Mouse (Mus musculus) liver, postnatal 0 days (tissue): ENCODE measurements around the gene Avpi1. TPM values are rescaled to one million over a fixed set of nuclear protein-coding genes. Genes with fewer than 3 reads are reported as not detected.
A peak's percentile ranks its signal among the peaks of the same experiment; 100 is the strongest.

Source experiments
- ATAC-seq: fragments of 200-750 bp; cut with Nextera tagmentation; 2 replicates; pipeline ENCODE4 v1.8.0; 2017; ENCODE audit warnings: mild to moderate bottlenecking, moderate library complexity
- DNase-seq: peaks from one replicate; pipeline ENCODE4 v3.0.0-alpha.2; 2016
- H3K27ac ChIP-seq: fragments of 300-500 bp; sonication (generic); 2 replicates; pipeline ENCODE4 v1.5.1; 2014; ENCODE audit warnings: antibody characterized with exemption, moderate library complexity, mild to moderate bottlenecking, low read depth
- H3K27me3 ChIP-seq: fragments of 300-500 bp; sonication (generic); 2 replicates; pipeline ENCODE4 v1.6.1; 2014; ENCODE audit warnings: low read length, control low read depth, mixed read lengths; ENCODE audit not compliant: insufficient read depth
- H3K36me3 ChIP-seq: fragments of 300-500 bp; sonication (generic); replicated peaks from 2 replicates; pipeline ENCODE4 v1.6.1; 2014; ENCODE audit warnings: mild to moderate bottlenecking, control low read depth, low read length, moderate library complexity, mixed read lengths; ENCODE audit not compliant: insufficient read depth
- H3K4me1 ChIP-seq: fragments of 300-500 bp; sonication (generic); 2 replicates; pipeline ENCODE4 v1.6.1; 2014; ENCODE audit warnings: antibody characterized with exemption, mild to moderate bottlenecking, control low read depth; ENCODE audit not compliant: insufficient read depth
- H3K4me2 ChIP-seq: fragments of 300-500 bp; sonication (generic); 2 replicates; pipeline ENCODE4 v1.6.1; 2014; ENCODE audit warnings: low read depth, mild to moderate bottlenecking, low read length, moderate library complexity, mixed read lengths
- H3K4me3 ChIP-seq: fragments of 300-500 bp; sonication (generic); 2 replicates; pipeline ENCODE4 v1.5.1; 2014; ENCODE audit warnings: low read depth, low read length
- H3K9ac ChIP-seq: fragments of 300-500 bp; sonication (generic); replicated peaks from 2 replicates; pipeline ENCODE4 v1.6.1; 2014; ENCODE audit warnings: mild to moderate bottlenecking, moderate library complexity
- H3K9me3 ChIP-seq: fragments of 300-500 bp; sonication (generic); 2 replicates; pipeline ENCODE4 v1.6.1; 2016; ENCODE audit warnings: mild to moderate bottlenecking, control low read depth, low read length, mixed read lengths
- CTCF ChIP-seq: sonication (generic); IDR thresholded peaks from 2 replicates; pipeline ENCODE4 v1.5.1; 2016; ENCODE audit warnings: antibody characterized with exemption, low read depth
- EP300 ChIP-seq: IDR thresholded peaks from 2 replicates; pipeline ENCODE4 v1.6.1; 2016; ENCODE audit warnings: antibody characterized with exemption, low read depth, mild to moderate bottlenecking
- WGBS: fragments of 180-500 bp; shearing (Covaris S2); extraction: QIAGEN DNeasy Blood & Tissue Kit; methylation state at CpG from one replicate; pipeline ENCODE4 v1.1.7; 2014; ENCODE audit not compliant: insufficient replicate concordance; 5-methylcytosine and 5-hydroxymethylcytosine counted together
- polyA plus RNA-seq: library from polyadenylated mRNA; unstranded; fragments of >200 nt; fragmentation: Nextera tagmentation; extraction: Ambion mirVana; gene quantifications from 2 replicates; pipeline ENCODE4 v1.2.1, GENCODE M21; 2015

The Avpi1 gene
- polyA plus RNA-seq, 1 experiment from 2014 or later = 50.0 TPM

DNA sequence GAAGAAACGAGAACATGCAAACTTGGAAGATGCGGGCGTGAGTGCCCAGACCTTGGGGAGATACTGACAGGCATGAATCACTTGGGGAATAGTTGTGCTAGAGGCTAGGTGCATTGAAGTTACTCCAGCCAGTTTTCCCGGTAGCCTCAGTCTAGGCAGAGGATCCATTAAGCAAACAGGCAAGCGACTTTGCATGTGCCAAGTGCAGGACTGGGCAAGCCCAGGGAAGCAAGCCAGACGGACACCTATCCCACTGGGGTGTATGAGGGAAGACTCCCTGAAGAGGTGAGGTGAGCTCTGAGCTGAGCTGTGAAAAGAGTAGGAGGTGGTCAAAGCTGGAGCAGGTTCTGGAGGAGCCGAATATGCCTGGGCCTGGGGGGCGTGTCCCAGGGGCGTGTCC, 38.6 kb upstream of the Avpi1 start:
- no peak overlapping the region for H3K27ac ChIP-seq
- peak; percentile 10 for DNase-seq
- H3K4me1 ChIP-seq = peaks cover 23% of the 10 kb centered on the region
- no peak overlapping the region for H3K4me3 ChIP-seq
- ATAC-seq = no peak
- 67% methylated on average over 9 of the region's 9 CpGs for WGBS
- no peak overlapping the region for H3K9ac ChIP-seq
- no peak for TF ChIP-seq CTCF
- no peaks in the 10 kb centered on the region for H3K9me3 ChIP-seq
- H3K4me2 ChIP-seq = no peak overlapping the region
- H3K27me3 ChIP-seq = 0 out of 2 replicates have a peak, but pooled peaks cover 4% of the 10 kb centered on the region
- H3K36me3 ChIP-seq = no peaks in the 10 kb centered on the region

GRCm38 (mm10) chr19:42166766-42167165, 37.9 kb upstream of the Avpi1 start:
- H3K4me3 ChIP-seq = no peak overlapping the region
- no peak overlapping the region for H3K4me2 ChIP-seq
- WGBS = 49% methylated on average over 3 of the region's 3 CpGs
- TF ChIP-seq CTCF = no peak
- TF ChIP-seq EP300 = no peak
- no peak for ATAC-seq
- DNase-seq = no peak
- no peaks in the 10 kb centered on the region for H3K36me3 ChIP-seq
- no peak overlapping the region for H3K27ac ChIP-seq
- no peak overlapping the region for H3K9ac ChIP-seq
- H3K4me1 ChIP-seq = peaks cover 21% of the 10 kb centered on the region
- 0 out of 2 replicates have a peak, but pooled peaks cover 4% of the 10 kb centered on the region for H3K27me3 ChIP-seq
- H3K9me3 ChIP-seq = no peaks in the 10 kb centered on the region

- WGBS = 2% methylated on average over 12 of the region's 12 CpGs
- Histone ChIP-seq H3K4me1 (peaks cover 15% of the 10 kb centered on the region), H3K36me3 (no peaks in the 10 kb centered on the region), H3K4me3 (peak overlapping the region; percentile 20; the same call in 1 of the 2 replicates), H3K27me3 (0 out of 2 replicates have a peak, but pooled peaks cover 4% of the 10 kb centered on the region), H3K9me3 (no peaks in the 10 kb centered on the region), H3K4me2 (peak overlapping the region; percentile 62), H3K9ac (0 out of 2 replicates have a peak overlapping the region, but pooled peaks have one; percentile 8), H3K27ac (no peak overlapping the region)
- DNase-seq (peak; percentile 89), ATAC-seq (no peak)
- peak; percentile 96 for TF ChIP-seq CTCF
- no peak for TF ChIP-seq EP300
Observed at GRCm38 (mm10) chr19:42166130-42166529, 37.3 kb upstream of the Avpi1 start.

DNA sequence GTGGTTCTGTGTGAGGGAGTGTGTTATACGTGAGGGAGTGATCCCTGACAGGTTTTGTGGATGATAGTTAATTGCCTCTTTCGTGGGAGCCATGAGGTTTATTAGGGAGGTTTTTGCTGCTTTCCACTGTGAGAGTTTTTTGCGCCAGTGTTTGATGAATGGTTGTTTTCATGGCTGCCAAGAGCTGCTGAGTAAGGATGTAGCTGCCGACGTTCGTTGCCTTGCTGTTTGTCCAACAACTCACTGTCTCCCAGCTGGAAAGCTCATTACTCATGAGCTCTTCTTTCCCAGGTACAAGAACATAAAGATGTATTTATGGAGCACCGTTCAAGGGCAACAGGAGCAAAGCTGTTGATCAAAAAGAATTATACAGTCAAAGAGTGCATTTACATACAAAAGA, 35.3 kb upstream of the Avpi1 start:
- TF ChIP-seq EP300 (no peak), CTCF (no peak)
- no peaks in the 10 kb centered on the region for H3K9me3 ChIP-seq
- no peak for DNase-seq
- 53% methylated on average over 7 of the region's 7 CpGs for WGBS
- 0 out of 2 replicates have a peak, but pooled peaks cover 4% of the 10 kb centered on the region for H3K27me3 ChIP-seq
- H3K4me2 ChIP-seq = no peak overlapping the region
- H3K27ac ChIP-seq = no peak overlapping the region
- ATAC-seq = no peak
- H3K36me3 ChIP-seq = no peaks in the 10 kb centered on the region
- H3K4me1 ChIP-seq = peaks cover under 1% of the 10 kb centered on the region
- no peak overlapping the region for H3K9ac ChIP-seq
- no peak overlapping the region for H3K4me3 ChIP-seq

- 42% methylated on average over 5 of the region's 5 CpGs for WGBS
- Histone ChIP-seq H3K4me1 (peaks cover 4% of the 10 kb centered on the region), H3K4me2 (no peak within 1 kb of the TSS), H3K27me3 (0 out of 2 replicates have a peak, but pooled peaks cover 4% of the 10 kb centered on the region), H3K9ac (no peak within 1 kb of the TSS), H3K9me3 (no peaks in the 10 kb centered on the region), H3K27ac (no peak within 1 kb of the TSS), H3K4me3 (no peak within 1 kb of the TSS), H3K36me3 (no peaks in the 10 kb centered on the region)
- no peak for DNase-seq
- TF ChIP-seq EP300 = no peak
- TF ChIP-seq CTCF = no peak
- ATAC-seq = no peak
Observed at GRCm38 (mm10) chr19:42163764-42164163, 34.9 kb upstream of the Avpi1 start, which contains the start of gene Zfyve27. Gene Zfyve27 (plus strand): TSS chr19:42163951.

GRCm38 (mm10) chr19:42158246-42159017, 29.6 kb upstream of the Avpi1 start:
- Histone ChIP-seq H3K9ac (peak overlapping the region; percentile 3; the same call in 1 of the 2 replicates), H3K4me2 (peak overlapping the region; percentile 42), H3K36me3 (no peaks in the 10 kb centered on the region), H3K9me3 (no peaks in the 10 kb centered on the region), H3K4me3 (no peak overlapping the region), H3K27me3 (no peaks in the 10 kb centered on the region), H3K4me1 (peaks cover 17% of the 10 kb centered on the region), H3K27ac (peak overlapping the region; percentile 53)
- peak; percentile 61; the same call in 1 of the 2 replicates for ATAC-seq
- WGBS = 29% methylated on average over 13 of the region's 13 CpGs
- DNase-seq = peak; percentile 18
- peak; percentile 19 for TF ChIP-seq CTCF
- TF ChIP-seq EP300 = peak; percentile 71; the same call in 1 of the 2 replicates
